Mouse (Mus musculus) ES-E14 (cell line): ENCODE measurements around the gene Bmp7. TPM values are rescaled to one million over a fixed set of nuclear protein-coding genes. Genes with fewer than 3 reads are reported as not detected.

Experiments
- DNase-seq: peaks from one replicate; pipeline ENCODE4 v3.0.0-alpha.2; 2013; ENCODE audit warnings: low read depth, low spot score
- H3K27ac ChIP-seq: 2 replicates; pipeline ENCODE4 v1.5.1; 2012; ENCODE audit warnings: low read depth, mild to moderate bottlenecking, low read length, moderate library complexity, mixed read lengths; ENCODE audit not compliant: poor library complexity, insufficient read depth, severe bottlenecking
- H3K36me3 ChIP-seq: 2 replicates; pipeline ENCODE4 v1.6.1; 2012; ENCODE audit warnings: mild to moderate bottlenecking, low read length, moderate library complexity, mixed read lengths; ENCODE audit not compliant: control insufficient read depth, poor library complexity, insufficient read depth, severe bottlenecking
- H3K4me1 ChIP-seq, 2 experiments: fragments of 150-350 bp in 1 of 2; sonication (generic) in 1 of 2; 2 replicates each; pipeline ENCODE4 v1.6.1; 2012; ENCODE audit warnings: low read length in 2 of 2, mild to moderate bottlenecking in 1 of 2, mixed read lengths in 1 of 2; ENCODE audit not compliant: control insufficient read depth in 2 of 2, insufficient read depth in 2 of 2, poor library complexity in 1 of 2
- H3K4me3 ChIP-seq, 2 experiments: fragments of 150-350 bp in 1 of 2; sonication (generic) in 1 of 2; 2 replicates each; pipeline ENCODE4 v1.5.1; 2012; ENCODE audit warnings: low read length in 2 of 2, low read depth in 1 of 2, mild to moderate bottlenecking in 1 of 2, mixed read lengths in 1 of 2; ENCODE audit not compliant: insufficient read depth in 1 of 2, poor library complexity in 1 of 2, severe bottlenecking in 1 of 2
- H3K9ac ChIP-seq: 2 replicates; pipeline ENCODE4 v1.6.1; 2012; ENCODE audit warnings: low read depth, mild to moderate bottlenecking, low read length, mixed read lengths; ENCODE audit not compliant: poor library complexity, insufficient read depth, severe bottlenecking
- H3K9me3 ChIP-seq: fragments of 150-350 bp; sonication (generic); 2 replicates; pipeline ENCODE4 v1.6.1; 2012; ENCODE audit warnings: low read depth, mild to moderate bottlenecking, low read length; ENCODE audit not compliant: control insufficient read depth, insufficient read depth
- CHD2 ChIP-seq: IDR thresholded peaks from 2 replicates; pipeline ENCODE4 v1.6.1; 2014; ENCODE audit warnings: mild to moderate bottlenecking, low read depth, low read length, inconsistent platforms
- HCFC1 ChIP-seq: IDR thresholded peaks from 2 replicates; pipeline ENCODE4 v1.6.1; 2012; ENCODE audit warnings: low read length, inconsistent platforms, borderline replicate concordance; ENCODE audit not compliant: insufficient read depth
- MAFK ChIP-seq: IDR thresholded peaks from 2 replicates; pipeline ENCODE4 v1.6.1; 2014; ENCODE audit warnings: mild to moderate bottlenecking, low read depth, low read length, inconsistent platforms; ENCODE audit not compliant: insufficient read depth
- ZC3H11A ChIP-seq: IDR thresholded peaks from 2 replicates; pipeline ENCODE4 v1.6.1; 2012; ENCODE audit warnings: low read depth, mild to moderate bottlenecking, inconsistent platforms, low read length, borderline replicate concordance
- ZNF384 ChIP-seq: IDR thresholded peaks from 2 replicates; pipeline ENCODE4 v1.6.1; 2012; ENCODE audit warnings: low read depth, low read length, inconsistent platforms
- in situ Hi-C, 2 experiments: fragments of 600-800 bp; cut with MboI; formaldehyde crosslinking; loops; one replicate each; pipeline ENCODE4 v1.15.1; 2025; ENCODE audit warnings: low sequenced_read_pairs in 2 of 2, inconsistent platforms in 1 of 2; ENCODE audit not compliant: unreplicated experiment in 2 of 2
- total RNA-seq: library from RNA; depleted of rRNA; stranded (reverse); fragments of 300-350 nt; gene quantifications from 2 replicates; pipeline ENCODE4 v1.2.3, GENCODE M21; 2012

Gene Bmp7
- total RNA-seq, 1 experiment = 1.4 TPM

- H3K36me3 ChIP-seq = no peaks in the 10 kb centered on the region
- in situ Hi-C loops = no loop called here
- H3K9ac ChIP-seq = no peak overlapping the region
- TF ChIP-seq HCFC1 = no peak
- TF ChIP-seq MAFK = no peak
- TF ChIP-seq ZNF384 = no peak
- no peak for TF ChIP-seq CHD2
- no peak for TF ChIP-seq ZC3H11A
- H3K4me1 ChIP-seq = peaks cover 0 to 4% of the 10 kb centered on the region in 2 experiments; a peak in 1 of 4 replicates
- H3K9me3 ChIP-seq = no peaks in the 10 kb centered on the region
- no peak overlapping the region for H3K4me3 ChIP-seq
- no peak overlapping the region for H3K27ac ChIP-seq
- DNase-seq = no peak
Observed at GRCm38 (mm10) chr2:172900954-172901701, 39.0 kb downstream of the Bmp7 start.

DNA sequence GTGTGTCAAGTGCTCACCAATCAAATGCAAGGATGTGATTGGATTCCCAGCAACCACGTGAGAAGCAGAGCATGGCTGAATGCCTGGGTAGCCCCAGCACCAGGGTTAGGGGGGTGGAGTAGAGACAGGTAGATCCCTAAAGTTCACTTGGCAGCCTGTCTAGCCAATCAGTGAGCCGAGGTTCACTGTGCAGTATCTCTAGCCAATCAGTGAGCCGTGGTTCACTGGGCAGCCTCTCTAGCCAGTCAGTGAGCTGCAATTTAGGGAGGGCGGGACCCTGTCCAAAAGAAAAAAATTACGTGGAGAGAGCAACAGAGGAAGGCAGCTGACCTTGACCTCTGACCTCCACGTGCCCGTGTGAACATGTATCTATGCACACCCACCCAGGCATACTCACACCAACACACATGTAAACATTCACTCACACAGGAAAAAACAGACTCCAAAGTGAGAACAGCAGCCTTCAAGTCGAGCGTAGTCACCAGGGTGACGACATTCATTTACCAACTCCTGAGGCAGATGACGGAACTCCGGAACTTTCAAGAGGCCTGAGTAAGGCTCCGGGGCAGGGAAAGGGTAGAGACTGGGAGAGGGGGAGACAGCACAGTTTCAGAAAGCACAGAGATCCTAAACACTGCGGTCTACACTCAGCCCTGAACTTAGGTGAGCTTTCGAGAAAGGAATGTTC is 50.2 kb downstream of the Bmp7 start:
- H3K36me3 ChIP-seq = no peaks in the 10 kb centered on the region

DNA sequence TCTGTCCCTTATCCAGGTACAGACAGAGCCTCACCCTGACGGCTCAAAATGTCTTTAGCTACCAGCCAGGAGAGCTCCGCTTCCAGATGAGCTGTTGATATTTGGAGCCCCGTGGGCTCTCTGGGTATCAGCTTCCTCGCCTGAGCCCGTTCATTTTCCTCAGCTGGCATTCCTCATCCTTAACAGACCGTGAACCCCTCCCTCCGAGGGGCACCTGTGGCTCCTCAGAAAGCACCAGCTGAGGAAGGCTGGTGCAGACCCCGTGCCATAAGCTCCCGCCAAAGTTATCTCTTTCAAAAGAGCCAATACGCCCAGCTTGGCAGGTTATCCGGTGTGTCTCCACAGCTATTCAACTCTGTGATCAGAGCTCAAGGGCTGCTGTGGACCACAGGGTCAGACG is 50.9 kb downstream of the Bmp7 start:
- Histone ChIP-seq H3K27ac (no peak overlapping the region), H3K9ac (no peak overlapping the region), H3K4me3 (no peak overlapping the region), H3K36me3 (no peaks in the 10 kb centered on the region), H3K4me1 (peaks cover 4 to 24% of the 10 kb centered on the region in 2 experiments; a peak in 2 of 4 replicates), H3K9me3 (no peaks in the 10 kb centered on the region)
- no peak for DNase-seq
- TF ChIP-seq MAFK (no peak), HCFC1 (no peak)
- in situ Hi-C loops = no loop called here

More for the DNA sequence above, 50.2 kb downstream of the Bmp7 start:
- no peak for DNase-seq
- Histone ChIP-seq H3K27ac (no peak overlapping the region), H3K9me3 (no peaks in the 10 kb centered on the region), H3K4me3 (no peak overlapping the region), H3K4me1 (peaks cover 4 to 24% of the 10 kb centered on the region in 2 experiments; a peak in 2 of 4 replicates), H3K9ac (no peak overlapping the region)
- in situ Hi-C loops = no loop called here
- peak; percentile 54; the same call in 1 of the 2 replicates for TF ChIP-seq CHD2
- no peak for TF ChIP-seq ZC3H11A
- no peak for TF ChIP-seq MAFK
- 0 out of 2 replicates have a peak, but pooled peaks have one; percentile 56 for TF ChIP-seq ZNF384
- no peak for TF ChIP-seq HCFC1

- H3K4me1 ChIP-seq = peaks cover 4 to 24% of the 10 kb centered on the region in 2 experiments; a peak in 2 of 4 replicates
- H3K36me3 ChIP-seq = no peaks in the 10 kb centered on the region
- no peak overlapping the region for H3K9ac ChIP-seq
- in situ Hi-C loops = no loop called here
- TF ChIP-seq ZC3H11A = no peak
- TF ChIP-seq CHD2 = no peak
- TF ChIP-seq HCFC1 = no peak
- no peak for TF ChIP-seq ZNF384
- no peak for TF ChIP-seq MAFK
- DNase-seq = no peak
- no peak overlapping the region for H3K27ac ChIP-seq
- no peaks in the 10 kb centered on the region for H3K9me3 ChIP-seq
- no peak overlapping the region for H3K4me3 ChIP-seq
Observed at GRCm38 (mm10) chr2:172888147-172888546, 52.0 kb downstream of the Bmp7 start.
